Comparison of ENCODE assay signal across 17 mouse cellular contexts in the genomic region with DNA sequence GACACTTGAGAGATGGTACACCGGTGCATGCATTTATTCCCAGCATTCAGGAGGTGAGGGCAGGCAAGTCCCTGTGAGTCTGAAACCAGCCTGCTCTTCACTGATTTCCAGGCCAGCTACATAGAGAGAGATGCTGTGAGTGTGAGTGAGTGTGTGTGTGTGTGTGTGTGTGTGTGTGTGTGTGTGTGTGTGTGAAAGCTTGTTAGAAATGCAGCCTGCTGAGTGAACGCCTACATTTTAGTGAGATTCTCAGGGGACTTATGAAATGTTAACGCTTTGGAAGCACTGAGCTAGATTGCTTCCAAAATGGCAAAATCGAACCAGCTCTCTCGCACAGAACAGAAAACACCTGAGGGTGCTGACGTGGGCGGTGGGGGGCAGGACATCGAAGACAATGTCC. TPM values are rescaled to one million over a fixed set of nuclear protein-coding genes. Genes with fewer than 3 reads are reported as not detected.
DNase-seq lines count a peak whose midpoint lies in the region; TF ChIP-seq lines count a peak whose summit lies in the region.
"Had no signal": no experiment of that assay in that cellular context is flagged by ENCODE, and none has a peak within 500 bp of the region (broad histone marks: within the 10 kb centered on the region; RNA-seq: fewer than 3 reads in every experiment).

No protein-coding gene starts in this region.

- peak; percentile 78 for DNase-seq in heart, adult 11 months
- DNase-seq in heart, postnatal 14 days, result no peak
- peak; percentile 28 for DNase-seq in brain, embryonic 14.5 days (ENCODE audit: low read depth)
- DNase-seq in layer of hippocampus, adult 8-10 months (ENCODE audit: low spot score in 2 of 2), result peak; percentile 34 to 36
- peak; percentile 60 to 82 for DNase-seq in left cerebral cortex, postnatal 25 days (ENCODE audit: low spot score in 2 of 2)
- no peak for DNase-seq in ovary, adult 18-20 months (ENCODE audit: low spot score)
- no peak for DNase-seq in spleen, adult 12 weeks (ENCODE audit: low spot score)
- no peak for DNase-seq in kidney, postnatal 14 days
- DNase-seq: adrenal gland, postnatal 14 days; cerebellum, postnatal 14 days; heart, adult 18-20 months had no signal

- intact Hi-C loops in heart, postnatal 14 days (cut with DNase I), result no loop called here
- intact Hi-C loops in left cerebral cortex, postnatal 25 days (cut with DNase I), result no loop called here

- no peak for TF ChIP-seq POLR2A in brain, embryonic 14.5 days (IDR thresholded peaks at IDR 0.05; ENCODE audit: borderline replicate concordance, extremely low read depth, insufficient read depth, insufficient read length, poor library complexity, severe bottlenecking)

- no peak for TF ChIP-seq CTCF in brain, embryonic 14.5 days (IDR thresholded peaks at IDR 0.05; ENCODE audit: borderline replicate concordance, extremely low read depth, insufficient read depth, insufficient read length)

RNA-seq across cellular contexts. Expression of gene Chit1, which starts 35.0 kb away (rescaled TPM):
- total RNA-seq in heart, postnatal 14 days (2021), result not detected
- 0.09 and 0.11 TPM in 2 replicates for polyA plus RNA-seq in brain, embryonic 14.5 days (2012; rRNA removed)
- under 1 TPM in 1 of 4 experiments, not detected in 3; 0.32 TPM for total RNA-seq in layer of hippocampus, adult 8-10 months (2022)
- not detected for total RNA-seq in left cerebral cortex, postnatal 25 days (2021)
- total RNA-seq: adrenal gland, postnatal 14 days; gastrocnemius, adult 18-20 months; heart, adult 18-20 months had no signal
- polyA plus RNA-seq: embryonic facial prominence, embryonic 10.5 days; erythroblast, embryonic 14.5 days; intestine, embryonic 16.5 days; limb, embryonic 10.5 days; urinary bladder, adult 2 months had no signal

RNA-seq across cellular contexts. Expression of gene Chil1, which starts 35.9 kb away (rescaled TPM):
- under 1 TPM; 0.62 to 0.71 TPM for total RNA-seq in heart, postnatal 14 days (2021)
- polyA plus RNA-seq in brain, embryonic 14.5 days (2012; rRNA removed), result 2.0 and 2.6 TPM in 2 replicates
- 10 to 100 TPM; 14.8 to 44.4 (median 27.1) TPM for total RNA-seq in layer of hippocampus, adult 8-10 months (2022)
- 10 to 100 TPM in 1 of 2 experiments, 1 to 10 TPM in 1; 9.1 to 11.6 TPM for total RNA-seq in left cerebral cortex, postnatal 25 days (2021)
- polyA plus RNA-seq: erythroblast, embryonic 14.5 days had no signal

RNA-seq across cellular contexts. Expression of gene Mybph, which starts 47.2 kb away (rescaled TPM):
- total RNA-seq in heart, postnatal 14 days (2021), result not detected
- 0.98 and 1.4 TPM in 2 replicates for polyA plus RNA-seq in brain, embryonic 14.5 days (2012; rRNA removed)
- under 1 TPM in 1 of 4 experiments, not detected in 3; 0.28 TPM for total RNA-seq in layer of hippocampus, adult 8-10 months (2022)
- under 1 TPM in 1 of 2 experiments, not detected in 1; 0.25 TPM for total RNA-seq in left cerebral cortex, postnatal 25 days (2021)
- total RNA-seq: adrenal gland, postnatal 14 days; heart, adult 18-20 months had no signal
- polyA plus RNA-seq: erythroblast, embryonic 14.5 days; urinary bladder, adult 2 months had no signal

Comparison
In these comparisons a context has a peak if more than half of its experiments do, and no peak if none do; other contexts are left out.
1. DNase-seq: peak in heart, adult 11 months (single experiment), brain, embryonic 14.5 days (single experiment), layer of hippocampus, adult 8-10 months (2 of 2) and left cerebral cortex, postnatal 25 days (2 of 2); none in heart, postnatal 14 days (0 of 2), ovary, adult 18-20 months (single experiment), spleen, adult 12 weeks (single experiment) and kidney, postnatal 14 days (single experiment).
2. RNA of gene Chil1, which starts 35.9 kb away (total RNA-seq): 14.8 to 44.4 TPM in layer of hippocampus, adult 8-10 months and 9.1 to 11.6 TPM in left cerebral cortex, postnatal 25 days; 0.62 to 0.71 TPM in heart, postnatal 14 days; every median in the first group is over 4 times any median in the second.